Mouse (Mus musculus) testis, adult 2 months (tissue): Measurements from ENCODE around the gene Pa2g4. TPM values are rescaled to one million over a fixed set of nuclear protein-coding genes. Genes with fewer than 3 reads are reported as not detected.
"Not testable (repeated sequence)": the region's sequence is repeated elsewhere in the genome, so short reads cannot be mapped to it uniquely, and the experiment has no call there.

Source experiments
- H3K27ac ChIP-seq: fragments of 200-500 bp; 2 replicates; pipeline ENCODE4 v1.5.1; 2012; ENCODE audit warnings: low read depth, low read length; ENCODE audit not compliant: control insufficient read depth, insufficient read depth
- H3K27me3 ChIP-seq: fragments of 200-500 bp; 2 replicates; pipeline ENCODE4 v1.6.1; 2012; ENCODE audit warnings: mild to moderate bottlenecking, low read length, moderate library complexity; ENCODE audit not compliant: control insufficient read depth, insufficient read depth
- H3K36me3 ChIP-seq: fragments of 200-500 bp; 2 replicates; pipeline ENCODE4 v1.6.1; 2012; ENCODE audit warnings: mild to moderate bottlenecking, low read length; ENCODE audit not compliant: control insufficient read depth, insufficient read depth
- H3K4me1 ChIP-seq: fragments of 200-500 bp; 2 replicates; pipeline ENCODE4 v1.6.1; 2012; ENCODE audit warnings: low read length; ENCODE audit not compliant: control insufficient read depth, insufficient read depth
- H3K4me3 ChIP-seq: fragments of 200-500 bp; 2 replicates; pipeline ENCODE4 v1.5.1; 2012; ENCODE audit warnings: low read depth, mild to moderate bottlenecking, low read length, moderate library complexity, mixed read lengths; ENCODE audit not compliant: control insufficient read depth
- CTCF ChIP-seq: fragments of 200-500 bp; IDR thresholded peaks from 2 replicates; pipeline ENCODE4 v1.5.1; 2012; ENCODE audit warnings: low read depth, mild to moderate bottlenecking, inconsistent platforms, low read length, moderate library complexity; ENCODE audit not compliant: control insufficient read depth, insufficient read depth, insufficient replicate concordance
- POLR2A ChIP-seq: fragments of 200-500 bp; IDR thresholded peaks from 2 replicates; pipeline ENCODE4 v1.6.1; 2012; ENCODE audit warnings: low read depth, mild to moderate bottlenecking, inconsistent platforms, low read length, moderate library complexity; ENCODE audit not compliant: control insufficient read depth
- polyA plus RNA-seq: library from polyadenylated mRNA; depleted of rRNA; stranded (reverse); fragments of >200 nt; gene quantifications from 2 replicates; pipeline ENCODE4 v1.2.3, GENCODE M21; 2012; rRNA removed

Pa2g4 gene
- 31.7 and 36.5 TPM in 2 replicates for polyA plus RNA-seq

DNA sequence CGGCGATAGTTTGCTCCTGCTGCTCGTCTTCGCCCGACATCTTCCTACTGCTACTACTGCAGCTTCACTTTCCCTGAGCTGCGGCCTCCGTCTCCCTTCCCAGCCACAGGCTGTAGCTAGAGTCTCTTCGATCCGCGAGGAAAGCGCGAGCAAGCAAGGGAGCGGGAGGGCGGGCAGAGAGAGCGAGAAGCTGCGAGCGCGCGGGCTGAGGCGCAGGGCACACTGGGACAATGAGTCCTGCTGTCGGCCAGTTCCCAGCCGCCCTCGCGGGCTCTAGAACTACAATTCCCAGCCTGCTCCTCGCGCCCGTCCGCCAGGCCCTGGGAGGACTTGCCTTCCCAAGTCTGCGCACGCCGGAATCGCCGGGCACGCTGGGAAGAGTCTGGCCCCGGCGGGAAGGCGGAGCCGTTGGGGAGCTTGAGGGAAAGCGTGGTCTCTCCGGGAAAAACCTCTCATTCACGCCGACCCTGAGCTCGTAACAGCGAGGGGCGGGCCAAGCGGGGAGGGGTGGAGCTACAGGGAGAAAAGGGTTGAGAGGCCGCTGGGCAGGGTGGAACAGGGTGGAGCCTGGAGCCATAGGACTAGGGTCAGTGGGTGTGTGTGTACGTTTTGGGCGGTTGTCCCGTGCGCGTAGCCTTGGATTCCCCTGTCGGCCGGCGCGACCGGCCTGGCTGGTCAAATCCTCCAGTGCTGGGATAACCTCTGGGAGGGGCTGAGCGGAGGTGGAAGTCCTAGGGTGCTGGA is at the start of gene Pa2g4:
Gene Pa2g4, minus strand, starts transcription at position 200 of the 744 bp plus-strand sequence.
- peak within 1 kb of the TSS; percentile 96 for H3K27ac ChIP-seq
- H3K4me1 ChIP-seq = peaks cover 2% of the 10 kb centered on the region; the same call in 1 of the 2 replicates
- 0 out of 2 replicates have a peak, but pooled peaks cover under 1% of the 10 kb centered on the region for H3K36me3 ChIP-seq
- H3K4me3 ChIP-seq = peak within 1 kb of the TSS; percentile 90
- TF ChIP-seq CTCF (no peak), POLR2A (peak; percentile 90)
- no peaks in the 10 kb centered on the region for H3K27me3 ChIP-seq

DNA sequence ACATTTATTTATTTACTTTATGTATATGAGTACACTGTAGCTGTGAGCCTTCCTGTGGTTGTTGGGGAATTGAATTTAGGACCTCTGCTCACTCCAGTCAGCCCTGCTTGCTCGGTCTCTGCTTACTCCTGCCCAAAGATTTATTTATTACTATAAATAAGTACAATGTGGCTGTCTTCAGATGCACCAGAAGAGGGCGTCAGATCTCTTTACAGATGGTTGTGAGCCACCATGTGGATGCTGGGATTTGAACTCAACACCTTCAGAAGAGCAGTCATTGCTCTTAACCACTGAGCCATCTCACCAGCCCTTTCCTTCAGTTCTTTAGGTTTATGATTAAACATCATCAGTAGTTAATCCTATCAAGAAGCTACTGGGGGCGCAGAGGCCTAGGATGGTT is 49.1 kb upstream of the Pa2g4 start:
- Histone ChIP-seq H3K4me1 (peaks cover 6% of the 10 kb centered on the region), H3K27me3 (no peaks in the 10 kb centered on the region), H3K4me3 (no peak overlapping the region), H3K27ac (no peak overlapping the region), H3K36me3 (no peaks in the 10 kb centered on the region)
- no peak for TF ChIP-seq CTCF
- TF ChIP-seq POLR2A = no peak

GRCm38 (mm10) chr10:128613820-128614219 is 48.0 kb upstream of the Pa2g4 start:
- H3K4me3 ChIP-seq, H3K27me3 ChIP-seq, H3K27ac ChIP-seq: not testable (repeated sequence)

GRCm38 (mm10) chr10:128613154-128613440 is 47.3 kb upstream of the Pa2g4 start:
- Histone ChIP-seq H3K4me3 (no peak overlapping the region), H3K27ac (no peak overlapping the region), H3K4me1 (peaks cover 6% of the 10 kb centered on the region), H3K36me3 (no peaks in the 10 kb centered on the region), H3K27me3 (no peaks in the 10 kb centered on the region)
- TF ChIP-seq POLR2A = no peak
- no peak for TF ChIP-seq CTCF

More at GRCm38 (mm10) chr10:128613820-128614219, 48.0 kb upstream of the Pa2g4 start:
- H3K36me3 ChIP-seq, H3K4me1 ChIP-seq: not testable (repeated sequence)

DNA sequence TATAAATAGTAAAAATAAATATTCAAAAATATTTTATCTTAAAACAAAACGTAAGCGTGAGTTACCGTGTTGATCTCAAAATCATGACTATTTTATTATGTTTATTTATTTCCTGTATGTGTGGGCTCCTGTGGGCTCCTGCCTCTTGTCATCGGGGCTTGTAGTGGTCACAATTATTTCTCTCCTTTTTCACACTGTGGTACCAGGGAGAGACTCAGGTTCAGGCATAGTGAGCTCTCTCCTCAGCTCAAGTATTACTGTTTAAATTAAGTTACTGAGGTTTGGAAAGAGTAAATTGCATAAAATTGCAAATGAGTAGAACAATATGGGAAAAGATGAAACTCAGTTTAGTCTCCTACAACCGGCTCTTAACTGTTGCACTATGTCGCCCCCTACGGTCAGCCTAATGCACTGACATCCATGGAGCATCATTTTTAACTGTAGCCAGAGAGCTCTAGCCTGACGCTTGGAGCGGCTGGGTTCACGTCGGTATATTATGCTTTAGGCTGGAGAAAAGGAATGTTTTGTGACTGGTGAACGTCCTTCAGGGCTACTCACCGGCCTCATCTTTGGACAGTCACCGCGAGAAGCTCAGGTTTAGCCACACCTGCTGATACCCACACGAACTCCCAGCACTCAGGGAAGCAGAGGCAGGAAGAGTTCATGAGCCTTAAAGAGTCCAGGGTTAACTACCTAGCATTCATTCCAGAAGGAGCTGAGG is 46.8 kb upstream of the Pa2g4 start:
- Histone ChIP-seq H3K27ac (no peak overlapping the region), H3K4me3 (no peak overlapping the region), H3K27me3 (no peaks in the 10 kb centered on the region), H3K36me3 (no peaks in the 10 kb centered on the region), H3K4me1 (peaks cover 6% of the 10 kb centered on the region)
- TF ChIP-seq CTCF (peak; percentile 69; the same call in 1 of the 2 replicates), POLR2A (no peak)

DNA sequence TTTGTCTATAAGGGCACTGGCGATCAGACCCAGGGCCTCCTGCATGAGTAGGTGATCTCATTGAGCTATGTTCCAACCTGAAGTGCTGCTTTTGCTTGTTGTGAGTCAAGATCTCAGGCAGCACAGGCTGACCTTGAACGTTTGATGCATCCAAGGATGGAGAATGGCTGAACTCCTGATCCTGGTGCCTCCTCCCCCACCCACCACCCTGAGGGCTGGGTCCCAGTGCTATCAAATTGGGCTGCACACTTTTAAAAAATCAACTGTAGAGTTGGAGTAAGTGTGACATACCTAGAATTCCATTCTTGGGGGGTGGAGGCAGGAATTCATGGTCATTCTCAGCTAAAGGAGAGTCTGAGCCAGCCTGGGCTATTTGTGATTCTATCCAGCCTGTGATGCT is 40.7 kb upstream of the Pa2g4 start:
- TF ChIP-seq CTCF (no peak), POLR2A (no peak)
- H3K27me3 ChIP-seq = no peaks in the 10 kb centered on the region
- H3K4me3 ChIP-seq = no peak overlapping the region
- no peak overlapping the region for H3K27ac ChIP-seq
- peaks cover 2% of the 10 kb centered on the region; the same call in 1 of the 2 replicates for H3K4me1 ChIP-seq
- H3K36me3 ChIP-seq = no peaks in the 10 kb centered on the region

- H3K27me3 ChIP-seq = no peaks in the 10 kb centered on the region
- no peak overlapping the region for H3K27ac ChIP-seq
- H3K36me3 ChIP-seq = no peaks in the 10 kb centered on the region
- TF ChIP-seq POLR2A = no peak
- TF ChIP-seq CTCF = no peak
- H3K4me3 ChIP-seq = no peak overlapping the region
- peaks cover 2% of the 10 kb centered on the region; the same call in 1 of the 2 replicates for H3K4me1 ChIP-seq
Observed at GRCm38 (mm10) chr10:128602470-128603128, 36.8 kb upstream of the Pa2g4 start.
